Mouse (Mus musculus) liver, embryonic 14.5 days (tissue): ENCODE data around the gene Dapk1. TPM values are rescaled to one million over a fixed set of nuclear protein-coding genes. Genes with fewer than 3 reads are reported as not detected.
A peak's percentile ranks its signal among the peaks of the same experiment; 100 is the strongest.

Source experiments
- ATAC-seq: fragments of 200-750 bp; cut with Nextera tagmentation; 2 replicates; pipeline ENCODE4 v1.8.0; 2017; ENCODE audit warnings: moderate number of reproducible peaks, mild to moderate bottlenecking, moderate library complexity; ENCODE audit not compliant: insufficient read depth
- DNase-seq, 3 experiments: peaks; one replicate each; pipeline ENCODE4 v3.0.0-alpha.2; 2012 to 2013; ENCODE audit warnings: low read depth in 3 of 3, low spot score in 3 of 3
- H3K27ac ChIP-seq: fragments of 300-500 bp; sonication (generic); 2 replicates; pipeline ENCODE4 v1.5.1; 2014; ENCODE audit warnings: moderate library complexity, mild to moderate bottlenecking, control low read depth, inconsistent platforms
- H3K27me3 ChIP-seq: fragments of 300-500 bp; sonication (generic); 2 replicates; pipeline ENCODE4 v1.6.1; 2014; ENCODE audit warnings: mild to moderate bottlenecking, low read length, moderate library complexity; ENCODE audit not compliant: control insufficient read depth, insufficient read depth
- H3K36me3 ChIP-seq: fragments of 300-500 bp; sonication (generic); replicated peaks from 2 replicates; pipeline ENCODE4 v1.6.1; 2014; ENCODE audit warnings: low read depth; ENCODE audit not compliant: control insufficient read depth, insufficient read depth
- H3K4me1 ChIP-seq, 2 experiments: fragments of 200-500 bp in 1 of 2; fragments of 300-500 bp in 1 of 2; sonication (generic) in 1 of 2; replicated peaks; 2 replicates each; pipeline ENCODE4 v1.6.1; 2012 to 2014; ENCODE audit warnings: antibody characterized with exemption in 1 of 2, inconsistent platforms in 1 of 2, low read length in 1 of 2; ENCODE audit not compliant: control insufficient read depth in 2 of 2, insufficient read depth in 2 of 2
- H3K4me2 ChIP-seq: fragments of 300-500 bp; sonication (generic); 2 replicates; pipeline ENCODE4 v1.6.1; 2014; ENCODE audit warnings: low read depth, mild to moderate bottlenecking, control low read depth, moderate library complexity
- H3K4me3 ChIP-seq, 2 experiments: fragments of 200-500 bp in 1 of 2; fragments of 300-500 bp in 1 of 2; sonication (generic) in 1 of 2; 2 replicates each; pipeline ENCODE4 v1.5.1; 2012 to 2014; ENCODE audit warnings: low read depth in 2 of 2, low read length in 2 of 2, mild to moderate bottlenecking in 2 of 2, control low read depth in 1 of 2, inconsistent platforms in 1 of 2, moderate library complexity in 1 of 2; ENCODE audit not compliant: insufficient read depth in 1 of 2
- H3K9ac ChIP-seq: fragments of 300-500 bp; sonication (generic); replicated peaks from 2 replicates; pipeline ENCODE4 v1.6.1; 2014; ENCODE audit warnings: mild to moderate bottlenecking, control low read depth, moderate library complexity
- H3K9me3 ChIP-seq: fragments of 300-500 bp; sonication (generic); 2 replicates; pipeline ENCODE4 v1.6.1; 2016; ENCODE audit warnings: low read length, mixed read lengths; ENCODE audit not compliant: control insufficient read depth
- CTCF ChIP-seq: IDR thresholded peaks from 2 replicates; pipeline ENCODE4 v1.5.1; 2016; ENCODE audit warnings: antibody characterized with exemption, low read depth, control low read depth
- EP300 ChIP-seq: IDR thresholded peaks from 2 replicates; pipeline ENCODE4 v1.6.1; 2016; ENCODE audit warnings: antibody characterized with exemption, low read depth
- WGBS: fragments of 180-500 bp; shearing (Covaris S2); extraction: QIAGEN DNeasy Blood & Tissue Kit; methylation state at CpG from one replicate; pipeline ENCODE4 v1.1.7; 2014; ENCODE audit not compliant: insufficient replicate concordance; 5-methylcytosine and 5-hydroxymethylcytosine counted together
- polyA plus RNA-seq, 2 experiments: library from polyadenylated mRNA; depleted of rRNA in 1 of 2; stranded (reverse) in 1 of 2; unstranded in 1 of 2; fragments of >200 nt; fragmentation: Nextera tagmentation in 1 of 2; extraction: Ambion mirVana in 1 of 2; gene quantifications; 2 replicates each; pipeline versions ENCODE4 v1.2.1 to v1.2.3; 2012 to 2014

The Dapk1 gene
- polyA plus RNA-seq, 2 experiments = 4.8 to 7.1 TPM

DNA sequence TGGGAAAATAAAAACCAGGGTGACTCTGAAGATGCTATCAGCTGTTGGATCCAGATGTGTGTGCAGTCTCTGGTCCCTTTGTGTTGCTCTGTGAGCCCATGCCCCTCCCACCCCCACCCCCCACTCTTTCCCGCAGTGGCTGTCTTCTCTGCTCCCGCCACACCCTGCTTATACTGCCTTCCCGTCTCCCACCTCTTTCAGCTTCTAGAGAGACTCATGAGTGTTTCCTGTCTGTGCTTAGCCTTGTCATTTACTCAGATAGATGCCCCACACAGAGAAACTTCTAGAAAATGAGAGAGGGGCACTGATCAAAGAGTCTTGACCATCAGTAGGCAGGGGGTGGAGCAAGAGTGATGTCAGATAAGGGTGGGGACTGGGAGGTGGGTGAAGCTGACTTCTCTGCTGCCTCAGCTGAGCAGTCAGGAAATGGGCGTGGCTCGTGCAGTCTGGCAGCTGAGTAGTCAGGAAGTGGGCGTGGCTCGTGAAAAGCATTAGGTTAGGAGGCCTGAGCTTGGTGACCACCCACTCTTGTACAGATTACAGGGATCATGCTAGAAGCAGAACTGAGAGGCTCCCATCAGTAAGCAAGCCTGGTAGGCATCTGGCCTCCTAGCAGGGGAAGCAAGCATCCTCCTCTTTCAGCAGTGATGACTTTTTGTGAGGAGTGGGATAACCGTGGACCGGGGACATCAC is 136.0 kb downstream of the Dapk1 start:
- Histone ChIP-seq H3K9ac (no peak overlapping the region), H3K9me3 (no peaks in the 10 kb centered on the region), H3K4me3 (peak overlapping the region; percentile 16 to 22; a peak in 2 of 4 replicates), H3K36me3 (no peaks in the 10 kb centered on the region), H3K4me1 (peaks cover 13 to 32% of the 10 kb centered on the region in 2 experiments), H3K4me2 (peak overlapping the region; percentile 65), H3K27me3 (no peaks in the 10 kb centered on the region), H3K27ac (peak overlapping the region; percentile 55)
- peak; percentile 63 to 78 (median 68) for DNase-seq
- WGBS = 4% methylated on average over 9 of the region's 9 CpGs
- TF ChIP-seq CTCF = no peak
- TF ChIP-seq EP300 = no peak
- ATAC-seq = peak; percentile 76

DNA sequence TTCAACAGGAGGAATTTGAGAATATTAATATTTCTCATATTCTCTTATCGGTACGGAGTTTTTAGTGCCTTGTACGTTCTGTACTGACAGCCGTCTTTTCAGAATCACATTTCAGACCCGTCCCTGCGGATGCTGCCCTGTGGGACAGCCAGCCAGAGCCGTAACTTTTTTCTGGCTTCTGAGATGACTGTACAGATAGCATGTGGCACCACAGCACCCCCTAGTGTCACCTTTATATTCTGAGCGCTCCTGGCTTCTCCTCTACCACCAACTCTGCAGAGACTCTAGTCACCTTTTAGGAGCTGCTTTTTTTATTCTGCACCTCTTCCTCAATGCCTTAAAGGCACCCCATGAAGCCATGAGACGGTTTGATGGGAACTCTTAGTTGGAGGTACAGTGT is 136.7 kb downstream of the Dapk1 start:
- no peaks in the 10 kb centered on the region for H3K36me3 ChIP-seq
- H3K4me2 ChIP-seq = peak overlapping the region; percentile 65
- TF ChIP-seq CTCF = peak; percentile 88
- TF ChIP-seq EP300 = no peak
- 6% methylated on average over 9 of the region's 9 CpGs for WGBS
- peak overlapping the region in 1 of 2 experiments; percentile 16; a peak in 1 of 4 replicates for H3K4me3 ChIP-seq
- H3K9me3 ChIP-seq = no peaks in the 10 kb centered on the region
- no peak overlapping the region for H3K9ac ChIP-seq
- peaks cover 19 to 39% of the 10 kb centered on the region in 2 experiments for H3K4me1 ChIP-seq
- H3K27ac ChIP-seq = peak overlapping the region; percentile 55
- H3K27me3 ChIP-seq = no peaks in the 10 kb centered on the region
- peak; percentile 59 for ATAC-seq
- peak in 2 of 3 experiments; percentile 57 to 68 for DNase-seq

DNA sequence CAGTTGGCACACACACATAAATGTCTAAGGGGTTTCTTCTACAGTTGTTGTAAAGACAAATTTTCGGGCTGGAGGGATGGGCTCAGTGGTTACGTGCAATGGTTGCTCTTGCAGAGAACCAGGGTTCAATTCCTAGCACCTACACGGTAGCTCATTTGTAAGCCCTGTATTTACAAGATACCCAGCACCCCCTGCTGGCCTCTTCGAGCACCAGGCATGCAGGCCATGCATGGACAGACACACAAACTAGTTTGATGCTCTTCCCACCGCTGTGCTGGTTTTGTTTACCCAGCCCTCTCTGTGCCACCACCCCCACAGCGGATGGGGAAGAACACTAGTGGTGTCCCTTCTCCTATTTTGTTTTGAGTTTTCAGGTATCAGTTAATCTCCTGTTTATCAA is 138.5 kb downstream of the Dapk1 start:
- no peak for DNase-seq
- WGBS = 81% methylated on average over 6 of the region's 6 CpGs

DNA sequence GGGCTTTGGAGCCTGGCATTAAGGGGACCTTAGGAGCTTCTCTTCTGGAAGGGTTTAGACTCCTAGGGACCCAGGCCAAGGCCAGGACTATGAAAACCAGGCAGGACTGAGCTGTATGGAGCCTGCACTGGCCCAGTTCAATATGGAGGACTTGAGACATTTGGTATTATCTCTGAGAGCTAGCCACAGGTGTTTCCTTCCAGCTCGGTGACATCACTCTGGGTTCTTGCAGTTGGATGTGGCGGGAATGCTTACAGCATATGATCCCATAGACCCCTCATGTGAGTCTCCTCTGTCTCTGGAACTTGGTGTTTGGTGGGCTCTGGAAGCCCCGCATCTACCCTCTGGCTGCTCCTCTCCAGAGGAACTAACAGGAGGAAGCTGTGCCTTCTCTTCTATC is 140.9 kb downstream of the Dapk1 start:
- WGBS = 33% methylated on average over 3 of the region's 3 CpGs
- no peaks in the 10 kb centered on the region for H3K9me3 ChIP-seq
- no peaks in the 10 kb centered on the region for H3K27me3 ChIP-seq
- H3K27ac ChIP-seq = peak overlapping the region; percentile 84
- peaks cover 50 to 56% of the 10 kb centered on the region in 2 experiments for H3K4me1 ChIP-seq
- H3K4me3 ChIP-seq = no peak overlapping the region
- TF ChIP-seq CTCF (no peak), EP300 (no peak)
- DNase-seq = no peak
- H3K4me2 ChIP-seq = peak overlapping the region; percentile 64
- no peak for ATAC-seq
- peak overlapping the region; percentile 7; the same call in 1 of the 2 replicates for H3K9ac ChIP-seq
- H3K36me3 ChIP-seq = no peaks in the 10 kb centered on the region

More for the DNA sequence above, 138.5 kb downstream of the Dapk1 start:
- no peak for ATAC-seq
- Histone ChIP-seq H3K4me2 (no peak overlapping the region), H3K27me3 (no peaks in the 10 kb centered on the region), H3K4me1 (peaks cover 36 to 55% of the 10 kb centered on the region in 2 experiments), H3K27ac (no peak overlapping the region), H3K9me3 (no peaks in the 10 kb centered on the region), H3K36me3 (no peaks in the 10 kb centered on the region), H3K9ac (no peak overlapping the region), H3K4me3 (no peak overlapping the region)
- TF ChIP-seq EP300 = no peak
- peak; percentile 56 for TF ChIP-seq CTCF

DNA sequence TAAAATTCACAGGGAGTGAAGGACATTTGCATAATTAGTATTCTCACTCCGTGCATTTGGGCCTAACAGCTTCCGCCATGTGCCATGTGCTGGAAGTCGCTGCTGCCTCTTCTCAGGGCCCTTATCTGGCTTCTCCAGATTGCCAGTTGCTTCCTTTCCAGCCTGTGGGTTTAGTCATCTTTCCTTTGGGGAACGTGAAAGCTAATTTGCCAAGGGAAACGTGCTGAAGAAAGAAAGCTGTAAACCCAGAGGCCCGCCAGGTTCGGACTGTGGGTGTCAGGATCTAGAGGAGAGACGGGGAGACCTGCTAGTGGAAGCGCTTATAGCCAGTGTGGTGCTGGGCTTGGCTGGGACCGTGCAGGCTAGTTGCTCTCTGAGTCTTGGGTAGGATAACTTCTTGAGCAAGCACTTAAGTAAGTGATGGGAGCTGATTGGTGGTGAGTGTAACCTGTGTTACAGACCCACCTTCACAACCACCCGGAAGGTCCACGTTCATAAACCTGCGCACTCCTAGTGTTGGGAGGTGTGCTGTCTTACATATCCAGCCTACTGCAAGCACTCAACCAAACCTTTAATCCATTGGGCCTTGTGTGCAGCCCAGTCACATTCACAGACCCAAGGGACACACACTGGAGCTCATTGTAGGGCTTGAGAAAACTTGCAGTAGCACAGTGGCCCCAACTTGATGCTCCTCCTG is 141.8 kb downstream of the Dapk1 start:
- TF ChIP-seq EP300 = peak; percentile 85
- no peak for TF ChIP-seq CTCF
- H3K9me3 ChIP-seq = no peaks in the 10 kb centered on the region
- no peaks in the 10 kb centered on the region for H3K36me3 ChIP-seq
- peak overlapping the region; percentile 12 to 28; a peak in 2 of 4 replicates for H3K4me3 ChIP-seq
- 15% methylated on average over 13 of the region's 13 CpGs for WGBS
- peaks cover 44 to 48% of the 10 kb centered on the region in 2 experiments for H3K4me1 ChIP-seq
- peak overlapping the region; percentile 44 for H3K9ac ChIP-seq
- DNase-seq (peak; percentile 71 to 79 (median 76)), ATAC-seq (peak; percentile 73)
- H3K27ac ChIP-seq = peak overlapping the region; percentile 84
- no peaks in the 10 kb centered on the region for H3K27me3 ChIP-seq
- H3K4me2 ChIP-seq = peak overlapping the region; percentile 64
